Mouse (Mus musculus): ENCODE data around the gene Zfp326. TPM values are rescaled to one million over a fixed set of nuclear protein-coding genes. Genes with fewer than 3 reads are reported as not detected.

Gene Zfp326
- total RNA-seq, 2 experiments from 2014 or later: 25.2 to 31.1 TPM

DNA sequence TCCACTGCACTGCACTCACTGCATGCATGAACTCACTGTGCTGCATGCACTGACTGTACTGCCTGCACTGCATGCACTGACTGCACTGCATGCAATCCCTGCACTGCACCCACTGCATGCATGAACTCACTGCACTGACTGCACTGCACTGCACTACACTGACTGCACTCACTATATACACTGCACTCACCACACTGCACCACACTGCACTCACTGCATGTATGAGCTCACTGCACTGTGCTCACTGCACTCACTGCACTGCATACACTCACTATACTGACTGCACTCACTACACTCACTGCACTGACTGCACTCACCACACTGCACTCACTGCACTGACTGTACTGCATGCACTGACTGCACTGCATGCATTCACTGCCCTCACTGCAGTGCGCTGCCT, 56.0 kb downstream of the Zfp326 start:
- no peak for DNase-seq (ENCODE audit: low spot score in 2 of 2)

- DNase-seq (ENCODE audit: low spot score in 2 of 2): no peak
Measured at GRCm38 (mm10) chr5:105941951-105942350, 65.6 kb downstream of the Zfp326 start.

Other genes with a start within 250 kb of the Zfp326 start
- gene Lrrc8d, start 176.6 kb upstream of the Zfp326 start, total RNA-seq (2021): 10 to 100 TPM; 13.8 to 19.2 TPM

Data from gastrocnemius, postnatal 4 days (tissue).